Mouse (Mus musculus) forebrain, embryonic 12.5 days (tissue): ENCODE measurements around the gene Pde4dip. TPM values are rescaled to one million over a fixed set of nuclear protein-coding genes. Genes with fewer than 3 reads are reported as not detected.

ENCODE experiments used
- ATAC-seq: fragments of 200-750 bp; cut with Nextera tagmentation; 2 replicates; pipeline ENCODE4 v1.8.0; 2017; ENCODE audit warnings: moderate TSS enrichment; ENCODE audit not compliant: low FRiP score
- H3K27ac ChIP-seq: fragments of 300-500 bp; sonication (generic); 2 replicates; pipeline ENCODE4 v1.5.1; 2016; ENCODE audit warnings: mild to moderate bottlenecking
- H3K27me3 ChIP-seq: fragments of 300-500 bp; sonication (generic); 2 replicates; pipeline ENCODE4 v1.6.1; 2016; ENCODE audit warnings: mild to moderate bottlenecking
- H3K36me3 ChIP-seq: fragments of 300-500 bp; sonication (generic); replicated peaks from 2 replicates; pipeline ENCODE4 v1.6.1; 2016; ENCODE audit warnings: mild to moderate bottlenecking
- H3K4me1 ChIP-seq: fragments of 300-500 bp; sonication (generic); 2 replicates; pipeline ENCODE4 v1.6.1; 2016
- H3K4me2 ChIP-seq: fragments of 300-500 bp; sonication (generic); 2 replicates; pipeline ENCODE4 v1.6.1; 2016; ENCODE audit warnings: mild to moderate bottlenecking, moderate library complexity
- H3K4me3 ChIP-seq: fragments of 300-500 bp; sonication (generic); replicated peaks from 2 replicates; pipeline ENCODE4 v1.5.1; 2016; ENCODE audit warnings: mild to moderate bottlenecking
- H3K9ac ChIP-seq: fragments of 300-500 bp; sonication (generic); 2 replicates; pipeline ENCODE4 v1.6.1; 2016; ENCODE audit warnings: mild to moderate bottlenecking
- H3K9me3 ChIP-seq: fragments of 300-500 bp; sonication (generic); 2 replicates; pipeline ENCODE4 v1.6.1; 2016
- WGBS: fragments of 180-500 bp; shearing (Covaris S2); methylation state at CpG from one replicate; pipeline ENCODE4 v1.1.7; 2016; 5-methylcytosine and 5-hydroxymethylcytosine counted together
- polyA plus RNA-seq: library from polyadenylated mRNA; unstranded; fragments of >200 nt; fragmentation: Nextera tagmentation; extraction: Ambion mirVana; gene quantifications from 2 replicates; pipeline ENCODE4 v1.2.1, GENCODE M21; 2016

Gene Pde4dip
- polyA plus RNA-seq: 35.7 and 39.3 TPM in 2 replicates

DNA sequence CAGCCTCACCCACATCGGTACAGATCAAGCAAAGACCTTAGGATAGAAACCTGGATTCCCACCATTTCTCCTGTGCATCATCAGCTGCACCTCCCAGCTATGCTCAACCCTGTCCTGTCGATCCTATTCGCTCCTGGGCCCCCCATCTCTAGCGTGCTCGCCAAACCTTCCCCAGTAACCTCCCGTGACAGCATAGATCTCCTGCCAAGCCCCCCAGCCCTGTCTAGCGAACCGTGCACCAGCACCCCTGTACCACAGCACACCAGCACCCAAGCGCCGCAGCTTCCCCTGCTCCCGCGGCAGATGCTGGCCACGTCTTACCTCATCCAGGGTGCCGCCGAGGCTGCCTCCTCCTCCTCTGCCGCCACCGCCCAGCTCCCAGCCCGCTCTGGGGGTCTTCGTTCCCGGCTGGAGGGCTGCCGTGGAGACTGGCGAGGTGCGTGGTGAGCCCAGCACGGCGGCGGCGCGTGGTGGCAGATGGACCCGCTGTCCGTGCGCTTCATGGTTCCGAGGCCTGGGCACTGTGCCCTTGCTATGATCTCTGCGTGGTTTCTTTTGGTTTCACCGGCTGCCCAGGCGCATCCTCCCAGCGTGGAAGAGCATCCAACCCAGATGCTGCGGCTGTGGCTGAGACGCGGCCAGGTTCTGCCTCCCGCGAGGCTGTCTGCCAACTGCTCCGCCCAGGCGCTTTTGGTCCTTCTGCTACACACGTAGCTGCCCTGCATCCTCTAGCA, at the start of gene Pde4dip:
Pde4dip (minus strand) TSS at position 540 of the 734 bp plus-strand sequence.
- no peaks in the 10 kb centered on the region for H3K9me3 ChIP-seq
- no peak within 1 kb of the TSS for H3K27ac ChIP-seq
- peak within 1 kb of the TSS; percentile 92 for H3K4me2 ChIP-seq
- H3K9ac ChIP-seq: peak within 1 kb of the TSS; percentile 67
- ATAC-seq: peak; percentile 67
- H3K4me1 ChIP-seq: peaks cover 11% of the 10 kb centered on the region
- H3K27me3 ChIP-seq: peaks cover 41% of the 10 kb centered on the region
- H3K36me3 ChIP-seq: no peaks in the 10 kb centered on the region
- peak within 1 kb of the TSS; percentile 48 for H3K4me3 ChIP-seq
- 2% methylated on average over 44 of the region's 44 CpGs for WGBS

- Histone ChIP-seq H3K4me3 (no peak overlapping the region), H3K4me2 (no peak overlapping the region), H3K36me3 (no peaks in the 10 kb centered on the region), H3K9me3 (no peaks in the 10 kb centered on the region), H3K9ac (no peak overlapping the region), H3K27me3 (0 out of 2 replicates have a peak, but pooled peaks cover 9% of the 10 kb centered on the region), H3K27ac (no peak overlapping the region), H3K4me1 (peaks cover 62% of the 10 kb centered on the region)
- no peak for ATAC-seq
- WGBS: 62% methylated on average over 6 of the region's 6 CpGs
Measured at GRCm38 (mm10) chr3:97937945-97938266, 49.4 kb upstream of the Pde4dip start.

DNA sequence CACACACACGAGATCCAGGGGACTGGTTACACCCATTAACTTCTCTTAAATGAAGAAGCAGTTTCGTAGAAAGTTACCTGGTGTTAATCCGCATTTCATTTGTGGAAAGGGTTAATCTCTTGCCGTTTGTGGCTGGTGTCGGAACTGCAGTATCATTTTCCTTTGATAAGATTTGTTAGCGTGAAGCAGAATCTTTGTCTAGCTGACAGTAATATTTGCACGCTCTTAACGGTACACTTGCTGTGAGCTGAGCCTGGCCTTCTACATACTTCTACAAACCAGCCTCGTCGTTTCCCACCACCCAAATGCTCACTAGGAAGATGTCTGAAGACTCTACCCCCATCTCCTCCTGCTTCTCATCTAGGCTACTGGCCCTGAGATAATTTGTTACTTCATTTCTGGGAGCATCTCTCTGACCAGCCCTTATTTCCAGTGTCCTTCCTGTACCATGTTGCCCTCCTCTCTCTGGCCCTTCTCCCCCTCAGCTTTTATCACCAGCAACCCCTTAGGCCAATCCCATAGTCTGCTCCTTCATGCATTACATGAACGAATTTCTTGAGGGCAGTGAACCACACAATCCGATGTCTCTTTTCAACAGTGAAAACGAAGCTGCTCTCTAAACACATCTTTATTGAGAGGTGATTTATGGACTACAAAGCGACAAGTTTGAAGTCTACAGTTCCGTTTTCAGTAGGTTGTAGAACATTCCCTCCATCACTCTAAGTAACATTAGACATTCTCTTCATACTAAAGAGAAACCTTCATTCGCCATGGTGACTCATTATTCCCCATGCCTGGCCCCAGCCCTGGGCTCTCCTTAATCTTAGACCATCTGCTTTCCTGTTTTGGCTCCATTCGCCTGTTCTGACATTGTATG, 48.8 kb upstream of the Pde4dip start:
- Histone ChIP-seq H3K9me3 (no peaks in the 10 kb centered on the region), H3K4me2 (no peak overlapping the region), H3K9ac (no peak overlapping the region), H3K27me3 (peaks cover 10% of the 10 kb centered on the region), H3K4me1 (peaks cover 59% of the 10 kb centered on the region), H3K27ac (0 out of 2 replicates have a peak overlapping the region, but pooled peaks have one; percentile 37), H3K4me3 (no peak overlapping the region), H3K36me3 (no peaks in the 10 kb centered on the region)
- WGBS: 50% methylated on average over 17 of the region's 17 CpGs
- ATAC-seq: no peak

GRCm38 (mm10) chr3:97934331-97935300, 46.1 kb upstream of the Pde4dip start:
- H3K27me3 ChIP-seq: peaks cover 17% of the 10 kb centered on the region
- no peak overlapping the region for H3K27ac ChIP-seq
- no peak overlapping the region for H3K4me2 ChIP-seq
- no peaks in the 10 kb centered on the region for H3K9me3 ChIP-seq
- H3K36me3 ChIP-seq: no peaks in the 10 kb centered on the region
- WGBS: 85% methylated on average over 6 of the region's 6 CpGs
- H3K4me1 ChIP-seq: peaks cover 46% of the 10 kb centered on the region
- ATAC-seq: no peak
- H3K4me3 ChIP-seq: no peak overlapping the region
- H3K9ac ChIP-seq: no peak overlapping the region

DNA sequence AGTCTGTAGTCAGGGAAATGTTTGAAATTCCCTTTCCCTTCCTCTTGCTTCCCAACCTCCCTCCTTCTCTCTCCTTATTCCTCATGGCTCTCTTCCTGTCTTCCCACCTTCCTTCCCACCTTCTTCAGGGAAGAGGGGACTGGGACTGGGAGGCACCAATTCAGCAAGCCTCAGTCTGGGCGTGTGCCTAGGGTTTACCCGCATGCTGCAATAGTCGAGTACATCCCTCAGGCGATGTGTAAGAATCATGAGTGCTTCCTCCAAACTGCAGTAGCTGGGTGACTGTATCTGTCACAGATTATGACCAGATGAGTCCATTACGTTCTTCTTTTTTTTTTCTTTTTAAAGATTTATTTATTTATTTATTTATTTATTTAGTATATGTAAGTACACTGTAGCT, 45.3 kb upstream of the Pde4dip start:
- Histone ChIP-seq H3K27ac (no peak overlapping the region), H3K4me3 (no peak overlapping the region), H3K4me1 (peaks cover 38% of the 10 kb centered on the region), H3K9ac (no peak overlapping the region), H3K27me3 (peaks cover 17% of the 10 kb centered on the region), H3K36me3 (no peaks in the 10 kb centered on the region), H3K4me2 (no peak overlapping the region), H3K9me3 (no peaks in the 10 kb centered on the region)
- no peak for ATAC-seq
- 86% methylated on average over 5 of the region's 5 CpGs for WGBS

DNA sequence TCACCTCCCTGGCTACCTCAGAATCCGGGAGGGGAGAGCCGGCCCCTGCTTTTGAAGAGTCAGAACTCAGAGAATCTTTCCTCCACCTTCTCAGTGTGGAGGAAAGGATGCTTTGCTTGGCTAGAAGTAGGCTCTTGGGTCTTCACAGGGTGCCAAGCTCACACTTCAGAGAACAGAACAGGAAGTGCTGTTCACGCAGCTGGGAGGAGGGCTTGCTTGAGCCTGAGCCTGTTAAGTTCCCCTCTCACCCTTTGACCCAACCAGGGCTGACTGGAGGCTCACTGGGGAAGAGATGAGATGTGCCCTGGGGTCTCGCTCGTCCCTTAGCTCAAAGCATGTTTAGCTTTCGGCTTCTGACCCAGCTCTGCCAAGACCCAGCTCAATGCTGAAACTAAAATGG, 44.7 kb upstream of the Pde4dip start:
- Histone ChIP-seq H3K4me3 (no peak overlapping the region), H3K27me3 (peaks cover 17% of the 10 kb centered on the region), H3K4me1 (peaks cover 35% of the 10 kb centered on the region), H3K9ac (no peak overlapping the region), H3K9me3 (no peaks in the 10 kb centered on the region), H3K4me2 (no peak overlapping the region), H3K36me3 (no peaks in the 10 kb centered on the region), H3K27ac (no peak overlapping the region)
- ATAC-seq: no peak
- 31% methylated on average over 6 of the region's 6 CpGs for WGBS

GRCm38 (mm10) chr3:97932771-97933170, 44.3 kb upstream of the Pde4dip start:
- Histone ChIP-seq H3K27ac (no peak overlapping the region), H3K4me2 (no peak overlapping the region), H3K9ac (no peak overlapping the region), H3K4me1 (peaks cover 31% of the 10 kb centered on the region), H3K9me3 (no peaks in the 10 kb centered on the region), H3K4me3 (no peak overlapping the region), H3K27me3 (peaks cover 17% of the 10 kb centered on the region), H3K36me3 (no peaks in the 10 kb centered on the region)
- no peak for ATAC-seq
- 53% methylated on average over 11 of the region's 11 CpGs for WGBS

DNA sequence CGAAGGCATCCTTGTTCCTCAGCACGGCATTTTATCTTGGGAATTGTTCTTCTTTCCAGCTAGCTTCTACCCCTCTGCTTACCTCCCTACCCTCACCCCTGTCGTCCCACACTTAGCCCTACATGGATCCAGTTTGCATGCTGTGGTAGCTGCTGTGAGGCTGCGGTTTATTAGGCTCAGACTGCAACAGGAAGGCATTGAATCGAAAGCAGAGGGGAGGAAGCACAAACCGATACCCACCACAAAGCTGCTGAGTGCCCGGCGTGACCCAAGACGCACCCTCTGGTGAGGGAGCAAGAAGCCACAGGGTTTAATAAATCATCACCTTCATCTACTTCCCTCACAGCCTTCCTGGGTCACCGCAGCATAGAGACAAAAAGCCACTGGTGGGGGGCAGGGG, 43.6 kb upstream of the Pde4dip start:
- Histone ChIP-seq H3K4me3 (no peak overlapping the region), H3K27me3 (peaks cover 17% of the 10 kb centered on the region), H3K4me2 (peak overlapping the region; percentile 13; the same call in 1 of the 2 replicates), H3K9ac (no peak overlapping the region), H3K27ac (no peak overlapping the region), H3K9me3 (no peaks in the 10 kb centered on the region), H3K4me1 (peaks cover 24% of the 10 kb centered on the region), H3K36me3 (no peaks in the 10 kb centered on the region)
- WGBS: 33% methylated on average over 10 of the region's 10 CpGs
- no peak for ATAC-seq

DNA sequence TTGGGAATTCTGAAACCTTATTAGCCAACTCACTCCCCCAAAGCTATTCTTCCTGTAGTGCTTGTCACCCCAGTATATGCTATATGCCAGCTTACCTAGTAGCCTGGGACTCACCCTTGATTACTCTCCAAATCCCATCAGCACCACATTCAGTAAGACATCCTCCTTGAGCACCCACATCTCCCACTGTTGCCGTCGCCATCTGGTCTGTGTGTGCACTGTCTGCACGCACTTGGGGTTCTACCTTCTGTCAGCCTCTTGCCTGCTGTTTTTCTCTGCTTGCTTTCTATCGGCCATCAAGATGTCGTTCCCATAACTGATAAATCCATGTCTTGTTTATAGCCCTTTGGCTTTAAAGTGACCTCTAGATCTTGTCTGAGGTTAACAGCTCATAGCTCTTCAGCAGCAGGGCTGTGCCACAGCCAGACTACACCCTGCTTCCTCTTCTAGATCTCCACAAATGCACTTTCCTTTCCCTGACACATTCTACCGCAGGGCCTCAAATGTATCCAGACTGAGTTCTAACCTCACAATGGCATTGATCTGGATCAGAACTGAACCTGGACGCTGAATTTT, 42.9 kb upstream of the Pde4dip start:
- Histone ChIP-seq H3K4me3 (no peak overlapping the region), H3K27me3 (peaks cover 17% of the 10 kb centered on the region), H3K36me3 (no peaks in the 10 kb centered on the region), H3K4me1 (peaks cover 19% of the 10 kb centered on the region), H3K9ac (no peak overlapping the region), H3K9me3 (no peaks in the 10 kb centered on the region), H3K27ac (no peak overlapping the region), H3K4me2 (no peak overlapping the region)
- ATAC-seq: no peak
- WGBS: 86% methylated on average over 7 of the region's 7 CpGs

DNA sequence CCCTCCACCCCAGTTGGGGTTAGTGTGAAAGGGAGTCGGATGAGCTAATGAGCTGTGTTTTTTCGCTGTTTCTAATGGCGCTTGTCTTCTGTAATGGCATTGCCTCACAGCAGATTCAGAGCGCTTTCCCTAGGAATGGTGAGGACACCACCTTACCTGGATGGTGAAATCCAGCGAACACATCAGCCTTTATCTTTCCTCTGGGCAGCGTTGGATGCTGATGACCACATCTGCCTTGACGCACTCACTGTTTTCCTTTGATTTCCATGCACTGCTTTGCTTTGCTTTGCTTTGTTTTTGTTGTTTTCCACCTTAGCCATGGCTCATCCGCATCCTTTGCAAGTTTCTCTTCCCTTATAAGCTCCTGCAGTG, 42.3 kb upstream of the Pde4dip start:
- Histone ChIP-seq H3K4me2 (no peak overlapping the region), H3K9me3 (no peaks in the 10 kb centered on the region), H3K9ac (no peak overlapping the region), H3K4me1 (peaks cover 19% of the 10 kb centered on the region), H3K4me3 (no peak overlapping the region), H3K27ac (no peak overlapping the region), H3K36me3 (no peaks in the 10 kb centered on the region), H3K27me3 (peaks cover 17% of the 10 kb centered on the region)
- 82% methylated on average over 8 of the region's 8 CpGs for WGBS
- ATAC-seq: no peak

DNA sequence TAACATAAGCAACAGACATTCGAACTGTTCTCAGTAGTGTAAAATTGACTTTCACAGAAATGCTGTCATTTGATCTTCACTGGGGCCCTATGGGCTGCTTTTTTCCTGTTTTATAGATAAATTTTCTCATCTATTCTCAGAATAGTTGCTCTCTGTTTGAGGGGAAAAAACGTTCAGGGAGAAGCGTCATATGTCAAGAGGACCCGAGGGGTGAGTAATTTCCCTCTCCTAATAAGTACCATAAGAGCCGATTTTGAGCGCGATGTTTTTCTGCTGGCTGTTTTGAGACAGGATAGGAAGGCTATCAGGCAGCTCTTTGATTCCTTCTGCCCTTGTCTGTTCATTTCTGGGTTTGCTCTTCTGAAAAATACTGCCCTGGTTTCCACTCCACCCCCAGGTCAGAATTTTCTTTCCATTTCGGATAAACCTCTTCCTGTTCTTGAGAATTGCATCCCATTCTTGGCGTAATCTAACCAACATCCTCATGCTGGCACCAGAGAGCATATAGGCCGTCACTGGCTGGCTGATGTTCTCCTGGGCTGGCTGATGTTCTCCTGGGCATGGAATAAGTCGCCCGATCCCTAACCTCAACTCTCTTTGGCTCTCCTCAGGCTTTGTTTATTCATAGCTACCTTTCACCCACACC, 41.8 kb upstream of the Pde4dip start:
- Histone ChIP-seq H3K4me3 (no peak overlapping the region), H3K27ac (no peak overlapping the region)
- ATAC-seq: no peak

More for the DNA sequence above, 41.8 kb upstream of the Pde4dip start:
- Histone ChIP-seq H3K4me1 (peaks cover 19% of the 10 kb centered on the region), H3K27me3 (peaks cover 17% of the 10 kb centered on the region), H3K36me3 (no peaks in the 10 kb centered on the region), H3K4me2 (no peak overlapping the region), H3K9ac (no peak overlapping the region), H3K9me3 (no peaks in the 10 kb centered on the region)
- WGBS: 76% methylated on average over 12 of the region's 12 CpGs
